Mouse (Mus musculus): Measurements from ENCODE around the gene Rora.

Rora gene

GRCm38 (mm10) chr9:69354228-69354627 lies 700.6 kb downstream of the Rora start:
- in situ Hi-C loops (cut with MboI; ENCODE audit: unreplicated experiment in 2 of 2): loop anchor here in 1 of 2 experiments (25.0 kb wide), 2 partner anchors 633 to 1342 kb away; partner anchors contain the start of gene Bnip2

- in situ Hi-C loops (cut with MboI; ENCODE audit: unreplicated experiment in 2 of 2): loop anchor here in 1 of 2 experiments (25.0 kb wide), 2 partner anchors 629 to 1346 kb away; partner anchors contain the start of gene Bnip2
These were observed 704.2 kb downstream of the Rora start for GRCm38 (mm10) chr9:69357834-69358233.

- in situ Hi-C loops (cut with MboI; ENCODE audit: unreplicated experiment in 2 of 2): loop anchor here in 1 of 2 experiments (25.0 kb wide), 2 partner anchors 629 to 1346 kb away; partner anchors contain the start of gene Bnip2
These were observed 705.2 kb downstream of the Rora start for GRCm38 (mm10) chr9:69358797-69359196.

GRCm38 (mm10) chr9:69361951-69362445 lies 708.4 kb downstream of the Rora start:
- in situ Hi-C loops (cut with MboI; ENCODE audit: unreplicated experiment in 2 of 2): loop anchor here (5.0 to 25.0 kb wide), 4 partner anchors 115 to 1350 kb away; partner anchors contain the start of gene Bnip2 (in 2 of the 2)

- in situ Hi-C loops (cut with MboI; ENCODE audit: unreplicated experiment in 2 of 2): loop anchor here (5.0 to 25.0 kb wide), 4 partner anchors 115 to 1350 kb away; partner anchors contain the start of gene Bnip2 (in 2 of the 2)
These were observed 709.2 kb downstream of the Rora start for GRCm38 (mm10) chr9:69362766-69363165.

GRCm38 (mm10) chr9:69364117-69364516 lies 710.5 kb downstream of the Rora start:
- in situ Hi-C loops (cut with MboI; ENCODE audit: unreplicated experiment in 2 of 2): loop anchor here (5.0 to 25.0 kb wide), 4 partner anchors 113 to 1352 kb away; partner anchors contain the start of gene Bnip2 (in 2 of the 2)

GRCm38 (mm10) chr9:69367055-69367454 lies 713.5 kb downstream of the Rora start:
- in situ Hi-C loops (cut with MboI; ENCODE audit: unreplicated experiment in 2 of 2): loop anchor here (5.0 to 25.0 kb wide), 4 partner anchors 120 to 1355 kb away; partner anchors contain the start of gene Bnip2 (in 2 of the 2)

GRCm38 (mm10) chr9:69368071-69368470 lies 714.5 kb downstream of the Rora start:
- in situ Hi-C loops (cut with MboI; ENCODE audit: unreplicated experiment in 2 of 2): loop anchor here (5.0 to 25.0 kb wide), 4 partner anchors 119 to 1356 kb away; partner anchors contain the start of gene Bnip2 (in 2 of the 2)

- in situ Hi-C loops (cut with MboI; ENCODE audit: unreplicated experiment in 2 of 2): loop anchor here in 1 of 2 experiments (25.0 kb wide), 2 partner anchors 616 to 1359 kb away; partner anchors contain the start of gene Bnip2
These were observed 717.6 kb downstream of the Rora start for GRCm38 (mm10) chr9:69371046-69371724.

GRCm38 (mm10) chr9:69372871-69373270 lies 719.3 kb downstream of the Rora start:
- in situ Hi-C loops (cut with MboI; ENCODE audit: unreplicated experiment in 2 of 2): loop anchor here in 1 of 2 experiments (25.0 kb wide), 2 partner anchors 614 to 1361 kb away; partner anchors contain the start of gene Bnip2

GRCm38 (mm10) chr9:69376982-69377653 lies 723.5 kb downstream of the Rora start:
- in situ Hi-C loops (cut with MboI; ENCODE audit: unreplicated experiment in 2 of 2): loop anchor here in 1 of 2 experiments (25.0 kb wide), 1 partner anchor 1540 kb away; the partner anchor contains the start of genes C2cd4a and Vps13c

- in situ Hi-C loops (cut with MboI; ENCODE audit: unreplicated experiment in 2 of 2): loop anchor here in 1 of 2 experiments (25.0 kb wide), 1 partner anchor 1540 kb away; the partner anchor contains the start of genes C2cd4a and Vps13c
These were observed 724.1 kb downstream of the Rora start for GRCm38 (mm10) chr9:69377654-69378045.

GRCm38 (mm10) chr9:69380546-69380945 lies 727.0 kb downstream of the Rora start:
- in situ Hi-C loops (cut with MboI; ENCODE audit: unreplicated experiment in 2 of 2): loop anchor here in 1 of 2 experiments (25.0 kb wide), 1 partner anchor 1543 kb away; the partner anchor contains the start of genes C2cd4a and Vps13c

GRCm38 (mm10) chr9:69381741-69382140 lies 728.2 kb downstream of the Rora start:
- in situ Hi-C loops (cut with MboI; ENCODE audit: unreplicated experiment in 2 of 2): loop anchor here in 1 of 2 experiments (25.0 kb wide), 1 partner anchor 1544 kb away; the partner anchor contains the start of genes C2cd4a and Vps13c

GRCm38 (mm10) chr9:69384475-69384874 lies 730.9 kb downstream of the Rora start:
- in situ Hi-C loops (cut with MboI; ENCODE audit: unreplicated experiment in 2 of 2): loop anchor here in 1 of 2 experiments (25.0 kb wide), 1 partner anchor 1547 kb away; the partner anchor contains the start of genes C2cd4a and Vps13c

GRCm38 (mm10) chr9:69384905-69385304 lies 731.3 kb downstream of the Rora start:
- in situ Hi-C loops (cut with MboI; ENCODE audit: unreplicated experiment in 2 of 2): loop anchor here in 1 of 2 experiments (25.0 kb wide), 1 partner anchor 1548 kb away; the partner anchor contains the start of genes C2cd4a and Vps13c

GRCm38 (mm10) chr9:69387296-69387695 lies 733.7 kb downstream of the Rora start:
- in situ Hi-C loops (cut with MboI; ENCODE audit: unreplicated experiment in 2 of 2): loop anchor here in 1 of 2 experiments (25.0 kb wide), 1 partner anchor 1550 kb away; the partner anchor contains the start of genes C2cd4a and Vps13c

- in situ Hi-C loops (cut with MboI; ENCODE audit: unreplicated experiment in 2 of 2): loop anchor here in 1 of 2 experiments (25.0 kb wide), 1 partner anchor 1553 kb away; the partner anchor contains the start of genes C2cd4a and Vps13c
These were observed 737.0 kb downstream of the Rora start for GRCm38 (mm10) chr9:69390631-69391030.

GRCm38 (mm10) chr9:69394234-69394633 lies 740.6 kb downstream of the Rora start:
- in situ Hi-C loops (cut with MboI; ENCODE audit: unreplicated experiment in 2 of 2): loop anchor here in 1 of 2 experiments (25.0 kb wide), 1 partner anchor 1557 kb away; the partner anchor contains the start of genes C2cd4a and Vps13c

- in situ Hi-C loops (cut with MboI; ENCODE audit: unreplicated experiment in 2 of 2): loop anchor here in 1 of 2 experiments (25.0 kb wide), 1 partner anchor 1560 kb away; the partner anchor contains the start of genes C2cd4a and Vps13c
These were observed 743.8 kb downstream of the Rora start for GRCm38 (mm10) chr9:69397432-69397759.

Measured in v-Abl transformed pro-B cells (cell line).